Mouse (Mus musculus): ENCODE data around the gene Pde10a. TPM values are rescaled to one million over a fixed set of nuclear protein-coding genes. Genes with fewer than 3 reads are reported as not detected.

Pde10a gene
- polyA plus RNA-seq, 1 experiment from 2014 or later: 10.7 TPM

- no peaks in the 10 kb centered on the region for H3K9me3 ChIP-seq
- no peak for ATAC-seq (ENCODE audit: low FRiP score)
- no peak overlapping the region for H3K4me2 ChIP-seq
- H3K27me3 ChIP-seq: no peaks in the 10 kb centered on the region
- 94% methylated on average over 2 of the region's 2 CpGs for WGBS
- H3K4me1 ChIP-seq: no peaks in the 10 kb centered on the region
- no peak overlapping the region for H3K9ac ChIP-seq
- no peaks in the 10 kb centered on the region for H3K36me3 ChIP-seq (replicated peaks)
- H3K27ac ChIP-seq: no peak overlapping the region
- no peak overlapping the region for H3K4me3 ChIP-seq (replicated peaks)
These were observed 255.9 kb downstream of the Pde10a start for GRCm38 (mm10) chr17:8781040-8781439.

DNA sequence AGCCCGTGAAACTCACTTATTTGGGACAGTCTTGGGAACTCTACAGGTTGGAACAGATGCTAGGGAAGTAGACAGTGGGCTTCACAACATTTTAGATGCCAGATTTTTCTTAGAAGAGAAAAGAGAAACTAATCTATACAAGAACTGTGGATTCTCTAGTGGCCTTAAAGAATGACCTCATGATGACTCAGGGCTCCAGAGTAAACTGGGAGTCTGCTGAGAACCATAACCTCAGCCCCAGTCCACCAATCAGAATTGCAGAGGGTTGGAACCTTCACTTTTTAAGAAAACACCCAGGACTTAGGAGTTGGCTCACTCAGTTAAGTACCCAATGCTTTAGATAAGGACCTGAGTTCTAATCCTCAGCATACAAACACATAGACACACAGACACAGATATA, 256.4 kb downstream of the Pde10a start:
- Histone ChIP-seq H3K9me3 (no peaks in the 10 kb centered on the region), H3K36me3 (replicated peaks) (no peaks in the 10 kb centered on the region), H3K4me1 (no peaks in the 10 kb centered on the region), H3K9ac (no peak overlapping the region), H3K27ac (no peak overlapping the region), H3K4me2 (no peak overlapping the region), H3K4me3 (replicated peaks) (no peak overlapping the region), H3K27me3 (no peaks in the 10 kb centered on the region)
- 80% methylated on average over 1 of the region's 1 CpGs for whole genome bisulfite sequencing
- no peak for ATAC-seq (ENCODE audit: low FRiP score)

DNA sequence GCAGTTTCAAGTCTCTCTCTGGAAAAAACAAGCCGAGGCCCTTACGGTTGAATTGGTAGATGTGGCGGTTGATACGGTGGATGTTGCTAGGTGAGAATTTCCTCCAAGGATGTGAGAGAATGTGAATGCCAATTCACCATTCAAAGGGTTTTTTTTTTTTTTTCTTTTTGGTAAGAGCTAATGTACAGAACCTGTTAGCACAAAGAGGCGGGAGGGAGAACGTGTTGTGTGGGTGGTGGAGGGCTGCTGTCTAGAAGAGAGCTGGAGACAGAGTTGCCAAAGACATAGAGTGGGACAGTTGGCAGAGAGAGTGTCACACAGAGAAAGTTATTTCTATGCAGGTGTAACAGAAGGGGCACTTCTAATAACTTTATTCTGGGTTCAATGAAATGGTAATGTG, 260.7 kb downstream of the Pde10a start:
- H3K4me3 ChIP-seq (replicated peaks): no peak overlapping the region
- 70% methylated on average over 6 of the region's 6 CpGs for WGBS

DNA sequence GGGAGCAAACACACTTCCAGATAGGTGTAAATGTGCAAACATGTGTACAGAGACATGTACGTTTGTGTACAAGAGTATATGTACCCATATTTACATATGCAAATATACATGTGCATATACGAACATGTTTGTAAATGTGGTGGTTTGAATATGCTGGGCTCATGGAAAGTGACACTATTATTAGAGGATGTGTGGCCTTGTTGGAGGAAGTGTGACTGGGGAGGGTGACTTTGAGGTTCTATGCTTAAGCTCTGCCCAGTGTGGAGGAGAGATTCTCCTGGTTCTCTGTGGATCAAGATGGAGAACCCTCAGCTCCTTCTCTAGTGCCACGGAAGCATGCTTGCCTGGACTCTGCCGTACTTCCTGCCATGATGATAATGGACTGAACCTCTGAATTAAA, 261.3 kb downstream of the Pde10a start:
- no peaks in the 10 kb centered on the region for H3K27me3 ChIP-seq
- WGBS: 86% methylated on average over 4 of the region's 4 CpGs
- H3K27ac ChIP-seq: no peak overlapping the region
- H3K36me3 ChIP-seq (replicated peaks): no peaks in the 10 kb centered on the region
- H3K4me3 ChIP-seq (replicated peaks): no peak overlapping the region
- H3K4me2 ChIP-seq: no peak overlapping the region
- no peaks in the 10 kb centered on the region for H3K9me3 ChIP-seq
- no peak overlapping the region for H3K9ac ChIP-seq
- 0 out of 2 replicates have a peak, but pooled peaks cover 8% of the 10 kb centered on the region for H3K4me1 ChIP-seq
- no peak for ATAC-seq (ENCODE audit: low FRiP score)

More for the DNA sequence above, 260.7 kb downstream of the Pde10a start:
- 0 out of 2 replicates have a peak, but pooled peaks cover 8% of the 10 kb centered on the region for H3K4me1 ChIP-seq
- H3K27me3 ChIP-seq: no peaks in the 10 kb centered on the region
- no peak overlapping the region for H3K4me2 ChIP-seq
- H3K36me3 ChIP-seq (replicated peaks): no peaks in the 10 kb centered on the region
- no peaks in the 10 kb centered on the region for H3K9me3 ChIP-seq
- no peak for ATAC-seq (ENCODE audit: low FRiP score)
- no peak overlapping the region for H3K27ac ChIP-seq
- H3K9ac ChIP-seq: no peak overlapping the region

DNA sequence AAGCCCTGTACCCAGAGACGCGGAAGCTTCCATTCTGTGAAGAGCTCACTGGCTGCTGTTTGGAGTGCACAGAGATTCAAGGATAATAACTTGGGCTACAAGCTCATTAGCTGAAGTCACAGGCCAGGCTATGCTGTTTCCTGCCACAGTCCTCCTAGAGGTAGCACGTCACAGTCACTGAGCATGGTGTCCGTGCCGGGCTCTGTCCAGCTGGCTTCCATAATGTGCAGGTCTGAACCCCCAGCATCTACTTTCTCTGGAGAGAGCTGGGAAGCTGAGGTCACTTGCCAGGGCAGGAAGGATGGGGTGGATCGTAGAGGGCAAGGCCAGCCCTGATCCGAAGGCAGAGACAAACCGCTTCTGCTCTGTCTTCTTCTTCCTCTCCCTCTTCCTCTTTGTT, 262.6 kb downstream of the Pde10a start:
- H3K4me3 ChIP-seq (replicated peaks): no peak overlapping the region
- no peaks in the 10 kb centered on the region for H3K36me3 ChIP-seq (replicated peaks)
- 69% methylated on average over 8 of the region's 8 CpGs for WGBS
- H3K4me1 ChIP-seq: 0 out of 2 replicates have a peak, but pooled peaks cover 8% of the 10 kb centered on the region
- no peak overlapping the region for H3K27ac ChIP-seq
- no peak overlapping the region for H3K9ac ChIP-seq
- no peaks in the 10 kb centered on the region for H3K9me3 ChIP-seq
- H3K4me2 ChIP-seq: no peak overlapping the region
- ATAC-seq (ENCODE audit: low FRiP score): no peak
- H3K27me3 ChIP-seq: no peaks in the 10 kb centered on the region

DNA sequence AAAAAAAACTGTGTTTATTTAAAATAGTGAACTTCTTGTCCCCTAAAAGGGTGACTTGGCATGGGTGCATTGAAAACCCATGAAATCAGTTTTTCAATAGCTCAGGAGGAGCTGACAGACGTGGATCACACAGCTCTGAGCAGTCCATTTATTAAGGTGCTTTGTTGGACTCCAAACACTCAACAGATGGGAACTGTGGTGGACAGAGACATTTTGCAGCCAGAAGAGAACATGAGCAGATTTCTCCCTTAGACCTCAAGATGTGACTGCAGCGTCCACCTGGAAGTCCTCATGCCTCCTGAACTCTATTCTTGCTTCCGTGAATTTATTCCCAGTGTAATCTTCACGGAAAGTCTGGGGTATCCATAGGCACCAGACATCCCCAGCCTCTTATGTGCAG, 266.4 kb downstream of the Pde10a start:
- no peaks in the 10 kb centered on the region for H3K9me3 ChIP-seq
- WGBS: 78% methylated on average over 4 of the region's 4 CpGs
- H3K27ac ChIP-seq: no peak overlapping the region
- peaks cover 17% of the 10 kb centered on the region for H3K27me3 ChIP-seq
- H3K4me1 ChIP-seq: 0 out of 2 replicates have a peak, but pooled peaks cover 8% of the 10 kb centered on the region
- no peaks in the 10 kb centered on the region for H3K36me3 ChIP-seq (replicated peaks)
- no peak overlapping the region for H3K9ac ChIP-seq
- no peak overlapping the region for H3K4me3 ChIP-seq (replicated peaks)
- no peak for ATAC-seq (ENCODE audit: low FRiP score)
- H3K4me2 ChIP-seq: no peak overlapping the region

DNA sequence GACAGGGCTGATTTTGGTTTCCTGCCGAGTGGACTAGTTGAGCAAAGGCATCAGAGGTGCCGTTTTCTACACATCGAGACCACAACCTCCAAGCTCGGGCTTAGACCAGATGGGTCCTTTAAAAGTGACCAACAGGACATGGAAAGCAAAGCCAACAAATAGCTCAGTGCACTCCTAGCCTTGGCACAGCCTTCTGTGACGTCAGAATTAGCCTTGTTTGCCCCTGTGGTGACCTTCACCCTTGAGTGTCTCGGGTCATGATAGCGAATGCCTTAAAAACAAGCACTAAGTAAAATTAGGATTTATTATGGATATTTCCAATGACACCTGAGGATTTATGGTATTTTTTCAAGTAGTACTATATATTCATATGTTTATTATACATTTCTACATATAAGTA, 267.4 kb downstream of the Pde10a start:
- Histone ChIP-seq H3K27ac (no peak overlapping the region), H3K36me3 (replicated peaks) (no peaks in the 10 kb centered on the region), H3K27me3 (peaks cover 21% of the 10 kb centered on the region), H3K4me2 (no peak overlapping the region), H3K9me3 (no peaks in the 10 kb centered on the region), H3K4me1 (0 out of 2 replicates have a peak, but pooled peaks cover 3% of the 10 kb centered on the region), H3K9ac (no peak overlapping the region), H3K4me3 (replicated peaks) (no peak overlapping the region)
- 79% methylated on average over 7 of the region's 7 CpGs for WGBS
- ATAC-seq (ENCODE audit: low FRiP score): no peak

- Histone ChIP-seq H3K36me3 (replicated peaks) (no peaks in the 10 kb centered on the region), H3K4me3 (replicated peaks) (no peak overlapping the region), H3K9me3 (no peaks in the 10 kb centered on the region), H3K27ac (no peak overlapping the region), H3K9ac (no peak overlapping the region), H3K4me2 (no peak overlapping the region), H3K27me3 (peaks cover 51% of the 10 kb centered on the region), H3K4me1 (peaks cover 21% of the 10 kb centered on the region)
- 9% methylated on average over 2 of the region's 2 CpGs for WGBS
- no peak for ATAC-seq (ENCODE audit: low FRiP score)
These were observed 272.5 kb downstream of the Pde10a start for GRCm38 (mm10) chr17:8797624-8798023.

DNA sequence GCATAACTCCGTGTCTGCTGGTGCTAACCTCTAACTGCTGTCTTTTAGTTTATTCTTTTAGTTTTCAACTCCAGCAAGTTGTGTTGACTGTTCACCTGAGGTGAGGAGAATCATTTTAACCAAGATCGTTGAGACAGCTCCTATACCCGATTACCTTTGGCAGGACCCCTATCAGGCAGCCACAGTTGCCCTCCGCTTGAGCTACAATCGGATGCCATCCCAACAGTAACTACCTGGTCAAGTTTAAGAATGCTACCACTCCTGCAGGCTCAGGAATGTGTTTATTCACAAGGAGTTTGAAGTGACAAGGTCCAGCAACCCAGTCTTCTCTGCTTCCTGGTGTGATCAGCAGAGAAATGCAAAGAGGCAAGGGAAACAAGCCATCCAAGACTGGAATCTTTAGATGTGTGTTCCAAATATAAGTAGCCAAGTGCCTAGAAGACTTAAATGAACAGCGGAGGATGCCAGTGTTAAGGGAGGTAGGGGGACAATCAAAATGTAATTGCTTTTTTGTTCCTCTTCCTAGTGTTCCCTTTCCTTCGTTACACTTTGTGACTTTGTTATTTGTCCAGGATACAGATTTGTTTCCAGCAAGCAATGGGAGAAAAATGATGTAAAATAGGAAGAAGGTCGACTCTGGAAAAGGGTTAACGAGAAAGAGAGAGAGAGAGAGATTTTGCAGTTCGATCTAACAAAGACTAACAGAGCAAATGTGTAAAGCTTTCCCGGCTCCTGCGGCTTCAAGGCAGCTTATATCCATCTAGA, 273.5 kb downstream of the Pde10a start:
- H3K4me1 ChIP-seq: peaks cover 32% of the 10 kb centered on the region
- no peaks in the 10 kb centered on the region for H3K9me3 ChIP-seq
- no peak for ATAC-seq (ENCODE audit: low FRiP score)
- 3% methylated on average over 12 of the region's 12 CpGs for WGBS
- no peaks in the 10 kb centered on the region for H3K36me3 ChIP-seq (replicated peaks)
- H3K4me2 ChIP-seq: no peak overlapping the region
- H3K27me3 ChIP-seq: peaks cover 62% of the 10 kb centered on the region
- no peak overlapping the region for H3K4me3 ChIP-seq (replicated peaks)
- H3K9ac ChIP-seq: no peak overlapping the region
- H3K27ac ChIP-seq: no peak overlapping the region

GRCm38 (mm10) chr17:8799296-8799731, 274.1 kb downstream of the Pde10a start:
- Histone ChIP-seq H3K27ac (no peak overlapping the region), H3K4me3 (replicated peaks) (peak overlapping the region; percentile 76), H3K27me3 (peaks cover 67% of the 10 kb centered on the region), H3K9ac (no peak overlapping the region), H3K9me3 (no peaks in the 10 kb centered on the region), H3K4me2 (no peak overlapping the region), H3K4me1 (peaks cover 38% of the 10 kb centered on the region), H3K36me3 (replicated peaks) (no peaks in the 10 kb centered on the region)
- under 1% methylated on average over 10 of the region's 10 CpGs for WGBS
- ATAC-seq (ENCODE audit: low FRiP score): no peak

- H3K9ac ChIP-seq: no peak overlapping the region; the same call in 1 of the 2 replicates
- H3K9me3 ChIP-seq: no peaks in the 10 kb centered on the region
- peak overlapping the region; percentile 96 for H3K4me2 ChIP-seq
- H3K4me1 ChIP-seq: peaks cover 45% of the 10 kb centered on the region
- WGBS: under 1% methylated on average over 15 of the region's 15 CpGs
- H3K27ac ChIP-seq: no peak overlapping the region
- peaks cover 68% of the 10 kb centered on the region for H3K27me3 ChIP-seq
- H3K4me3 ChIP-seq (replicated peaks): peak overlapping the region; percentile 76
- no peaks in the 10 kb centered on the region for H3K36me3 ChIP-seq (replicated peaks)
- no peak for ATAC-seq (ENCODE audit: low FRiP score)
These were observed 274.8 kb downstream of the Pde10a start for GRCm38 (mm10) chr17:8799914-8800420.

DNA sequence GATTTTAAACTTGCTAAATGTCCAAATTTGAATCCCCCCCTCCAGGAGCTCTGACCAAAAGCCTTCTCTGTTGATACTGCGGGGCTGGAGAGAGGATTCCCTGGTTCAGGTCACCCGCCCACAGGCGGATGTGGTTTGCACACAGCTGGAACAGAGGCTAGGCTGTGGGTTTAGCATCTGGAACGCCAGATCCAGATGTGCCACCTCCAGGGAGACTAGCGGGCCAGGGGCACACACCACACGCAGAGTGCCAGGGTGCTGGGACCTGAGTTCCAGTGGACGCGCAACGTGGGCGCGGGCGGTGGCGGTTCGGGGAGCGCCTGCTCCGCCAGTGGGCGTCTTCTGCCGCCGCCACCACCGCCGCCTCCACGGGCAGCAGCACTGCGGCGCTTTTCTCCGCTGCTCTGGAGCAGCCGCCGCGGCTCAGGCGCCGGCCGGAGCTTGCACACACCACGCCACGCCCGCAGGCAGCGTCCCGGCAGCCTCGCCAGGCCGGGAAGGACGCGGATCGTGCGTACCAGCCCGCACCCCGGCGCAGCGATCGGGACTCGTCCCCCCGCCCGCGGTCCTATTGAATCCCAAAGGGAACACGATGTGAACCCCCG, 275.4 kb downstream of the Pde10a start:
- peak overlapping the region; percentile 92 for H3K27ac ChIP-seq
- ATAC-seq (ENCODE audit: low FRiP score): peak; percentile 76
- H3K4me2 ChIP-seq: peak overlapping the region; percentile 96
- H3K27me3 ChIP-seq: peaks cover 61% of the 10 kb centered on the region
- H3K9ac ChIP-seq: peak overlapping the region; percentile 93
- H3K9me3 ChIP-seq: no peaks in the 10 kb centered on the region
- WGBS: 0% methylated on average over 52 of the region's 53 CpGs
- peak overlapping the region; percentile 76 for H3K4me3 ChIP-seq (replicated peaks)
- H3K36me3 ChIP-seq (replicated peaks): no peaks in the 10 kb centered on the region
- H3K4me1 ChIP-seq: peaks cover 47% of the 10 kb centered on the region

Data from forebrain, embryonic 12.5 days (tissue).